Mouse (Mus musculus) cerebral cortex, adult 2 months (tissue): ENCODE data around the gene Olfr1371.

Source experiments
- WGBS: fragments of 180-500 bp; shearing (Covaris S2); methylation state at CpG from one replicate; pipeline ENCODE4 v1.1.7; 2018; 5-methylcytosine and 5-hydroxymethylcytosine counted together

Gene Olfr1371

DNA sequence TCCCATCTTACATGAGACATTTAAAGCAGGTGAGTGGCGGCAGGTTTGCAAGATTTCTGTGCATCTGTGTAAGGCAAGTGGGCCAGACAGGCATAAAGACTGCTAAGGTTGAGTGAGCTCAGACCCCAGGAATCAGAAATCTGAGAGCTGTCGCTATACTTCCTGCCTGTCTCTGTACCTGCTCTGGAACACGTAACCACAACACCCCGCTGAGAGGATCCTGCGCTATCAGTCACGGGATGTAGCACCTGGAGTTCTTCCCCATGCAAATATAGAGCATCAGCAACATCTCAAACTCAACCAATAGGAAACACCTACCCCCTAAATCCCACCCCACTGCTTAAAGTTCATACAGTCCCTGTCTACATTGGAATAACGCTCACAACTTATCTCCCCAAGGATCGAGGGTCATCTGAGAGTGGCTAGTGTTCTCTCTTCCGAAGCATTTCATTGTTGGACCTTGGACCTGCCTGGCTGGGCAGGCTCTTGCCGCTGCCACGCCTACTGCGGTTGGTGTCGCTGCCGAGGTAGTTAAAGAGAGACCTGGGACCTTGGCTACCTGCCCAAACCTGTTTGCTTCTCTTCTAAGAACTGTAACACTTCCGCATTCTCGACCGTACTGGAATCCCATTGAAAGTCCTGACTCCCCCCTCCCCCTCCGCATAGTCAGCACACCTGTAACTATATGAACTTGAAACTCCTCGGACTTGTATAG lies 10.3 kb upstream of the Olfr1371 start:
- 21% methylated on average over 19 of the region's 19 CpGs for WGBS

DNA sequence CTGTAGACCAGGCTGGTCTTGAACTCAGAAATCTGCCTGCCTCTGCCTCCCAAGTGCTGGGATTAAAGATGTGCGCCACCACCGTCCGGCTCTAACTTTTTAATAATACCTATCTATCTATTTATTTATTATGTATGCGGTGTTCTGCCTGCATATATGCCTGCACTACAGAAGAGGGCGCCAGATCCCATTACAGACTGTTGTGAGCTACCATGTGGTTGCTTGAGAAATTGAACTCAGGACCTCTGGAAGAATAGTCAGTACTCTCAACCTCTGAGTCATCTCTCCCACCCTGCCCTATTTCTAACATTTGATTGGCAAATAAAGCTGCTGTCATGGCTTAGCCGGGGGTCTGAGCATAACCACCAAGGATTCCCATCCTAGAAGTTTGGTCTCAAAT lies 9.1 kb upstream of the Olfr1371 start:
- 76% methylated on average over 6 of the region's 6 CpGs for WGBS

DNA sequence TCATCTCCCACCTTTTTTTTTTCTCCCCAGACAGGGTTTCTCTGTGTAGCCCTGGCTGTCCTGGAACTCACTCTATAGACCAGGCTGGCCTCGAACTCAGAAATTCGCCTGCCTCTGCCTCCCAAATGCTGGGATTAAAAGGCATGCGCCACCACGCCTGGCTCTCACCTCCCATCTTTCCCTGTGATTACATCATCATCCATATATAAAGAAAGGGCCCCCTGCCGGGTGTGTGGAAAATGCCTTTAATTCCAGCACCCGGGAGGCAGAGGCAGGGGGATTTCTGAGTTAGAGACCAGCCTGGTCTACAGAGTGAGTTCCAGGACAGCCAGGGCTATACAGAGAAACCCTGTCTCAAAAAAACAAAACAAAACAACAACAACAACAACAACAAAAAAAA lies 8.1 kb upstream of the Olfr1371 start:
- WGBS: 78% methylated on average over 6 of the region's 6 CpGs

DNA sequence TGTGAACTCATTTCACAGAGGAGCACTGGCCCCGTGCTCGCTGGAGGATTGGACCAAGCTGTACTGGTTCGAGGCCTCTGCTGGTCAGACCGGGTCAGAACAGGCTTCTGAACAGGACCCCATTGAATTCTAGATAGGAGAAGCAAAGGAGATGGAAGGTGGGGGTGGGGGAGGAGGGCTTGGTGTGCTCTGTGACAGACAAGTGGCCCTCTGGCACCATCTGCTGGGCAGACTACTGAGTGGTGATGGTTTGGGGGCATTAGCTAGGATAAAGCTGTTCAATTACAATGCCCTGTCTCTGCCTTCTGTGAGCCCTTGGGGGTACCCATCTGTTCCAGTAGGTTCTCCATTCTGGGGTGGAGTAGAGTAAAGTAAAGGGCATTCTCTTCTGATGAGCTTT lies 6.5 kb upstream of the Olfr1371 start:
- 11% methylated on average over 4 of the region's 4 CpGs for WGBS

DNA sequence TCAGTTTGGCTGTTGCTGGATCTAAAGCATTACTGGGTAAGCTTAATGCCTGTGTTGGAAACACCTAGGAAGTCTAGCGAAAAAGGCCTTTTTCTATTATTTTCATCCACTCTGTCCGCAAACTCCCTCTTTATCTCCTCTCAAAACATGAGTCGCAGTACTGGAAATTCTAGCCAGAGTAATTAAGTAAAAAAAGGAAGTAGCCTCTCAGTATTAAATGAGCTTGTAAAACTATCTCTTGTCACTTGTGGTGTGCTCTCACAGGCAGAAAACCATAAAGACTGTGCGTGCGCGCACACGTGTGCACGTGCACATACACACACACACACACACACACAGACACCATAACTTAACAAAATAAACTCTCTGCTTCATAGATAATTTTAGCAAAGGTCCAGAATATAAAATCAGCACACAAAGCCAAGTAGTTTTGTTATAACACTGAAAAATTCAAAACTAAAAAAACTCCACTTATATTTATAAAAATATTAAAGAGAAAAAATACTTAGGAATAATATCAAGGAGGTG lies 17.2 kb downstream of the Olfr1371 start:
- 93% methylated on average over 8 of the region's 8 CpGs for WGBS

DNA sequence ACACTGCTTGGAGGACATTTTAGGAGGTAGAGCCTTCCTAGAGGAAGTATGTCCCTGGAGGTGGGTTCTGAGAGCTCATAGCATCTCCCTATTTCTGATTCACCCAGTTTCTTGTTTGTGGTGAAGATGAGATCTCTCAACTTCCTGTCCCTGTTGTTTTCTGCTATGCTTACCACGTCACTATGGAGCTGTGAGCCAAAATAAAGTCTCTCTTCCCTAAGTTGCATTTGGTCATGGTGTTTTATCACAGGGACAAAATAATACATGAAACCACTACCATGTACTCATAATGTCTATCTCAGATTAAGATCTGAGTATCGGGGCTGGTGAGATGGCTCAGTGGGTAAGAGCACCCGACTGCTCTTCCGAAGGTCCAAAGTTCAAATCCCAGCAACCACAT lies 33.1 kb downstream of the Olfr1371 start:
- WGBS: 90% methylated on average over 4 of the region's 4 CpGs

DNA sequence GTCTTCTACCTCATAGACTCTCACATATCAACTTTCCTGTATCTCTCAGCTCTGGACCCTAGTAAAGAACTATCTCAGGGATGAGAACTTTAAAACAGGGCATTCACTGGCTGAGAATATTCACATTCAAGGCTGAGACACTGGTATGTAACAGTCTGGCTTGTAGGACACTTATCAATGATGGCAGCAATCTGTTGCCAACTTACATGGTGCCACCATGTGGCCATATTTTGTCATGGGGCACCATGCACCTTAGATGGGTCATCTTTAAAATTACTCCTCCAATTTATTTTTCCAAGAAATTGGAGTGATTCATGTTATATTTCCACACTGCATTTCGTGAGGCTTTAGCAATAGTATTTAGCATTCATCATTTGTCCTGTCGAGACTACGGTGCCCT lies 33.9 kb downstream of the Olfr1371 start:
- WGBS: 71% methylated on average over 2 of the region's 3 CpGs

DNA sequence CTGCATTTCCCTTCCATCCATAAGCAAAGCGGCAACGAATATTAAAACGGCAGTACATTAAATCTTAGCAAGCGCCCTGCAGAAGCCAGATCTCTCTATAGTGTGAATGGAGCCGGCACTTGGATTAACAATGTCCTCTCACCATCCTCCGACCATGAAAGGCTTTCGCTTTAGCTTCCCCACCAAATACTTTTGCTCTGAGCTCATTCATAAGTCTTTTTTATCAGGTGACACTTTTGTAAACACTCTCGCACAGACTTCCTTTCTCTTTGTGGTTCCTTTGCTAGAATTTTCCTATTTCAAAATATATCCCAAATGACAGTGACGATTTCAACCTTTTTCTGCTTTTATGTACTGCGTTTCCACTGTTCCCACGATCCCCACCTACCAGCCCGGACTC lies 45.3 kb downstream of the Olfr1371 start:
- 15% methylated on average over 12 of the region's 12 CpGs for WGBS

DNA sequence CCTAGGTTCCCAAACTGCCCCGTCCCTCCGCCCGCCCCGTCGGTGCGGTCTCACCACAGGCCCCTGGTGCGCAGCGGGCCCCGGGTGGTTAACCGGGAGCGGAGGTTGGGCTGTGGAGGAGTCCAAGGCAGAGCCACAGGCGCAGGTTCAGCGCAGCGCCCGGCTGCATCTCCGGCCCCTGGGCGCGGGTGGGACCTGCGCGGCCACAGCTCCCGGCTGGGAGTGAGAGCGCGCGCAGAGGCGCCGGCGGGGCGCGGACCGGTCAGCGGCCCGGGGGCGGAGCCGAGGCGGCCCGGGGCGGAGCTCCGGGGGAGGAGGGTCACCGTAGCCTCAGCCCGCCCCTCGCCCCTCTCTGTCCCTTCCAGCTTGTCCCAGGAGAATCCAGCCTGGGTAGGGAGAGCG lies 45.9 kb downstream of the Olfr1371 start:
- 2% methylated on average over 39 of the region's 42 CpGs for WGBS

DNA sequence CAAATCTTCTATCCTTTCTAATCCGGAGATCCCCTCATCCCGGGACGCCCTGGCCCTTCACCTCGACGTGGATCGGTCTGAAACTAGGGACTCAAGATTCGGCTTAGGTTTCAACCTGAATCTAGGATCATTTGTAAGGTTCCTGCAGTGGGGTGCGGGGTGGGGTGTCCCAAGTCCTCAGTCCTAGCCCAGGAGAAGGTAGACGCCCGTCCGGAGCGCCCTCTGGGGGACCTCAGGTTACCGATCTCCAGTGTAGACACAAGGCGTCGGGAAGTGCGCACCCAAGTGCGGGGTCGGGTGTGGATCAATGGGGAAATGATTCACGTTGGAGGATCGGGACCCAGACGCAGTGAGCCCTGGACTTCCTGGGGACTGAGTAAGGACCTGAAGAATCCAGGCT lies 46.7 kb downstream of the Olfr1371 start:
- 4% methylated on average over 21 of the region's 21 CpGs for WGBS

DNA sequence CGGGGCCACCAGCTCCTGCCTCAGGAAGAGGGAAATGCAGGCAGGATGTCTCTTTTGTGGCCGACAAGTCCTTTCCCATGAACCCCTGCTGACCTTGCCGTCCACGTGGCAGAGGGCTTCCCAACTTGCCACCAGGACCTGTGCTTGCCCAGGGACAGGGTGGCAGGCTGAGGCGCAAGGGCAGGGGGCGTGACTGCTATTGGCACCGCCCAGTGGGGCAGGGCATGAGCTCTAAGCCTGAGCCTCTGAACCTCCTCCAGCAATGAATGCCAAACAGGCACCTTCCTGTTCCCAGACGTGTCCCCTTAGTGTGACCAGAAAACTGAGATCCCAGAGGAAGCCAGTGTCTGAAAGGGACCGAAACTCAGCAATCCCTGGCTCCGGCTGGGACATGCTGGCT lies 49.9 kb downstream of the Olfr1371 start:
- 42% methylated on average over 10 of the region's 10 CpGs for WGBS
